In genomic region chr5:138857010-138857617, GRCm38 (mm10) we compare ENCODE assay signal across 8 mouse cellular contexts. TPM values are rescaled to one million over a fixed set of nuclear protein-coding genes. Genes with fewer than 3 reads are reported as not detected.
DNase-seq lines count a peak whose midpoint lies in the region; ATAC-seq lines count a peak whose summit lies in the region.
"Had no signal": no experiment of that assay in that cellular context is flagged by ENCODE, and none has a peak within 500 bp of the region (broad histone marks: within the 10 kb centered on the region; RNA-seq: fewer than 3 reads in every experiment).

No protein-coding gene starts in this region.

- 0 out of 2 replicates have a peak overlapping the region, but pooled peaks have one; percentile 18 for H3K9ac ChIP-seq in intestine, embryonic 16.5 days (ENCODE audit: low read depth, low read length)

- H3K4me3 ChIP-seq in intestine, embryonic 16.5 days (ENCODE audit: low read length): no peak overlapping the region
- no peak overlapping the region for H3K4me3 ChIP-seq in midbrain, embryonic 10.5 days
- H3K4me3 ChIP-seq: myocyte had no signal

- H3K27ac ChIP-seq in intestine, embryonic 16.5 days (ENCODE audit: low read length): peak overlapping the region; percentile 33; the same call in 1 of the 2 replicates
- no peak overlapping the region for H3K27ac ChIP-seq in midbrain, embryonic 10.5 days (replicated peaks)

- H3K9me3 ChIP-seq in intestine, embryonic 16.5 days (ENCODE audit: control insufficient read depth, low read length): peaks cover 3% of the 10 kb centered on the region
- H3K9me3 ChIP-seq in midbrain, embryonic 10.5 days (replicated peaks): no peaks in the 10 kb centered on the region

- peak; percentile 91 for ATAC-seq in intestine, embryonic 16.5 days

- peaks cover 10% of the 10 kb centered on the region for H3K4me1 ChIP-seq in intestine, embryonic 16.5 days (ENCODE audit: control insufficient read depth, insufficient read depth, low read length)
- H3K4me1 ChIP-seq in midbrain, embryonic 10.5 days: no peaks in the 10 kb centered on the region; the same call in 1 of the 2 replicates

- intact Hi-C loops in left cerebral cortex, postnatal 14 days (cut with DNase I): loop anchor here (5.0 kb wide), 1 partner anchor 140 kb away; the partner anchor contains the start of gene Pdgfa

- no peaks in the 10 kb centered on the region for H3K36me3 ChIP-seq in intestine, embryonic 16.5 days (ENCODE audit: control insufficient read depth, insufficient read depth, low read length)
- no peaks in the 10 kb centered on the region for H3K36me3 ChIP-seq in midbrain, embryonic 10.5 days

- DNase-seq in adrenal gland, adult (ENCODE audit: inconsistent age in 2 of 2, low spot score in 1 of 2): peak; percentile 87 to 93
- DNase-seq in cerebellum, postnatal 25 days: peak; percentile 83 to 90
- peak; percentile 68 to 79 for DNase-seq in gastrocnemius, adult 8-10 months (ENCODE audit: low spot score in 2 of 2)
- DNase-seq in left cerebral cortex, postnatal 14 days (ENCODE audit: low spot score in 2 of 2): peak; percentile 86 to 87
- peak; percentile 50 for DNase-seq in midbrain, embryonic 10.5 days (ENCODE audit: low spot score)
- peak; percentile 14 to 70 for DNase-seq in spleen, postnatal 10 days (ENCODE audit: low spot score in 2 of 2)

- H3K27me3 ChIP-seq in intestine, embryonic 16.5 days (replicated peaks; ENCODE audit: control insufficient read depth, insufficient read depth, low read length): no peaks in the 10 kb centered on the region
- H3K27me3 ChIP-seq in midbrain, embryonic 10.5 days (ENCODE audit: low read depth, poor library complexity, severe bottlenecking): no peaks in the 10 kb centered on the region

- WGBS in intestine, embryonic 16.5 days: 34% methylated on average over 9 of the region's 9 CpGs
- 42% methylated on average over 9 of the region's 9 CpGs for WGBS in midbrain, embryonic 10.5 days

- H3K4me2 ChIP-seq in intestine, embryonic 16.5 days (ENCODE audit: low read depth, low read length): 0 out of 2 replicates have a peak overlapping the region, but pooled peaks have one; percentile 30

RNA-seq across cellular contexts. Expression of gene Gm5294, which starts 37.2 kb away (rescaled TPM):
- total RNA-seq in gastrocnemius, adult 8-10 months (2022): not detected
- not detected in 2 replicates for polyA plus RNA-seq in intestine, embryonic 16.5 days (2015; fragmentation: Nextera tagmentation; extraction: Ambion mirVana)
- total RNA-seq in left cerebral cortex, postnatal 14 days (2021): not detected
- not detected in 2 replicates for polyA plus RNA-seq in midbrain, embryonic 10.5 days (2016; fragmentation: Nextera tagmentation; extraction: Ambion mirVana)
- polyA plus RNA-seq: myocyte had no signal
